Mouse (Mus musculus) CD8-positive naive resting alpha-beta T cell, adult 57 days (primary cell): ENCODE results near the gene Olfr1497. TPM values are rescaled to one million over a fixed set of nuclear protein-coding genes. Genes with fewer than 3 reads are reported as not detected.

Experiments
- total RNA-seq: library from RNA; stranded (reverse); gene quantifications from one replicate; pipeline ENCODE4 v1.2.4, GENCODE M21; 2023

Gene Olfr1497
- not detected for total RNA-seq

GRCm38 (mm10) chr19:13798102-13798501 lies at the start of gene Olfr1497:
Gene Olfr1497, minus strand, starts transcription at chr19:13798202.

DNA sequence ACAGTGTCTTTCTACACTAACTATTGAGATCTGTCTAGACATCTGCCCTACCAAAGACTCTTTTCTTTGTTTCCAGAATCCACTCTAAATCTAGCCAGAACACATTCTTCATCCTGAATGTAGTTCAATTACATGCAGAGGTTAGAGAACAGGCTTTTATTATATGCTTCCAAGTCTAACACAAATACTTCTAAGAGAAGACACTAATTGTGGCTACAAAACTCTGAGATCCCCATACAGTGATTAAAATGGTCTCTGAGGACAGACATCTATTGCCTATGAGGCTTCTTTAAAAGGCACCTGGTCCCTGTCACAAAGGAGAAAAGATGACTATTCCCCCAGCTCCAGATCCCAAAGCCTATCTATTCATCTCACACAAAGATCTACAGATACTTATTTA lies 32.4 kb upstream of the Olfr1497 start, which contains the start of gene Olfr1500:
Gene Olfr1500 (minus strand): TSS at position 101 of the 400 bp plus-strand sequence.

DNA sequence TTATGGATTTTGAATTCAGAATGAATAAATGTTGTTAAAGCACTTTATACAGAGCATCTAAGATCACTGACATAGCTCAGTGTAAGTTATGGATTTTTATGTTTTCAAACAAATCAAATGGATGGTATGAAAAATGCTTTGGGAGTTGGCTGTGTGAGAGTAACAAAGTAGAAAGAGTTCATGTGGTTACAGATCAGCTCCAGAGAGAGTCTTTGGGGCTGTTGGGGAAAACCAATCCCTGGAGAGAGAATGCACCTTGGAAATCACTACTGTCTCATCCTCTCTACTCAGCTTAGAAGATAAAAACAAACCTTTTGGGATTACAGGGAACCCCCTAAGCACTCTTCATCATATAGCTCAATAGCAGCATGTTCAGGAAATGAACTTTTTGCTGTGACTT lies 21.3 kb upstream of the Olfr1497 start, which contains the start of gene Olfr1499:
Gene Olfr1499 (minus strand): TSS at position 101 of the 400 bp plus-strand sequence.

GRCm38 (mm10) chr19:13777578-13777977 lies 20.4 kb downstream of the Olfr1497 start, which contains the start of gene Olfr1496:
Gene Olfr1496, plus strand, starts transcription at chr19:13777878.

DNA sequence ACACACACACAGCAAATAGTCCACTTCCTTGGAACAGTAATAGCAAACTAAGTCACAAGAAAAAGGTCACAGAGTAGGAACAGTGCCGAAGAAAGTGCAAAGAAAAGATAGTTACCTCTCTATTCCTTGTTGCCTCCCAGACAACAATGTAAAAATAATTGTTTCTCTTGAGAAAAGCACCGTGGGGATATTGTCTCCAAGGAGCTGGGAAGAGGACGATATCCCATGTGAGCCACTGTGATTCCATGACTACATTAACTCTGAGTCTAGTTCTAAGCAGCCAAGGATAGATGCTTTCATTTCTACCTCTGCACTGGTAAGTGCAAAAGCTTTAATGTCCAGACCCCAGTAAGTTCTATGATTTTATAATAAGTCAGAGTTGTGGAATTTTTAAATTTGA lies 33.7 kb downstream of the Olfr1497 start, which contains the start of gene Olfr1495:
Gene Olfr1495 (plus strand): TSS at position 301 of the 400 bp plus-strand sequence.

Other genes with a start within 250 kb of the Olfr1497 start
- not detected for gene Olfr1484, start 214.7 kb downstream of the Olfr1497 start, total RNA-seq
- gene Olfr1487, start 180.8 kb downstream of the Olfr1497 start, total RNA-seq, result not detected
- gene Olfr1489, start 166.6 kb downstream of the Olfr1497 start, total RNA-seq, result not detected
- not detected for gene Olfr1490, start 147.1 kb downstream of the Olfr1497 start, total RNA-seq
- gene Olfr1491, start 100.9 kb downstream of the Olfr1497 start, total RNA-seq, result not detected
- gene Olfr1493-ps1, start 74.9 kb downstream of the Olfr1497 start, total RNA-seq, result not detected
- not detected for gene Olfr1494, start 58.5 kb downstream of the Olfr1497 start, total RNA-seq
- gene Olfr1495, start 33.6 kb downstream of the Olfr1497 start, total RNA-seq, result not detected
- not detected for gene Olfr1496, start 20.3 kb downstream of the Olfr1497 start, total RNA-seq
- gene Olfr1499, start 21.2 kb upstream of the Olfr1497 start, total RNA-seq, result not detected
- not detected for gene Olfr1500, start 32.3 kb upstream of the Olfr1497 start, total RNA-seq
- not detected for gene Olfr1501, start 52.5 kb upstream of the Olfr1497 start, total RNA-seq
- not detected for gene Olfr1502, start 63.6 kb upstream of the Olfr1497 start, total RNA-seq
- gene Olfr1504, start 99.7 kb upstream of the Olfr1497 start, total RNA-seq, result not detected
- not detected for gene Olfr1505, start 115.3 kb upstream of the Olfr1497 start, total RNA-seq